Mouse (Mus musculus) forelimb bud, embryonic 11.5 days (tissue): ENCODE data around the gene Poln.
A peak's percentile ranks its signal among the peaks of the same experiment; 100 is the strongest.

Source experiments
- DNase-seq: peaks from one replicate; pipeline ENCODE4 v3.0.0-alpha.2; 2012; ENCODE audit warnings: low read depth, low spot score

Gene Poln

GRCm38 (mm10) chr5:33983309-33984121 lies 185.7 kb downstream of the Poln start, which contains the start of gene Gm1673:
Gene Gm1673, plus strand, starts transcription at chr5:33983433.
- peak; percentile 83 for DNase-seq

- no peak for DNase-seq
Measured at GRCm38 (mm10) chr5:33982731-33983259, 186.5 kb downstream of the Poln start.

- no peak for DNase-seq
Measured at GRCm38 (mm10) chr5:33976267-33976666, 193.0 kb downstream of the Poln start.

GRCm38 (mm10) chr5:33974736-33975135 lies 194.5 kb downstream of the Poln start:
- no peak for DNase-seq

- DNase-seq = no peak
Measured at GRCm38 (mm10) chr5:33959382-33959781, 209.9 kb downstream of the Poln start.
